Mouse (Mus musculus) myocyte (in vitro differentiated cells): ENCODE measurements at regions not wholly inside any gene's neighbourhood (a gene's known extent, or its start where the extent isn't known, plus 50 kb on each side); places are given as distances from the start of the nearest gene placed in this dataset.

Experiments used
- H3K27me3 ChIP-seq: one replicate; pipeline ENCODE4 v1.6.1; 2011; ENCODE audit not compliant: control insufficient read depth, insufficient read depth, insufficient read length
- H3K36me3 ChIP-seq: one replicate; pipeline ENCODE4 v1.6.1; 2011; ENCODE audit not compliant: control insufficient read depth, insufficient read depth
- H3K4me2 ChIP-seq: one replicate; pipeline ENCODE4 v1.6.1; 2011; ENCODE audit warnings: low read depth, control low read depth
- H3K4me3 ChIP-seq: one replicate; pipeline ENCODE4 v1.5.1; 2011; ENCODE audit warnings: mild to moderate bottlenecking, control low read depth, moderate library complexity
- H3K79me2 ChIP-seq: one replicate; pipeline ENCODE4 v1.6.1; 2011; ENCODE audit not compliant: control insufficient read depth, insufficient read depth
- H3ac ChIP-seq: one replicate; pipeline ENCODE4 v1.6.1; 2011; ENCODE audit not compliant: control insufficient read depth, insufficient read length
- CEBPB ChIP-seq: IDR thresholded peaks from 2 replicates; pipeline ENCODE4 v1.6.1; 2011; ENCODE audit warnings: mild to moderate bottlenecking, moderate library complexity; ENCODE audit not compliant: poor library complexity, insufficient read depth, severe bottlenecking
- E2F4 ChIP-seq: IDR thresholded peaks from one replicate; pipeline ENCODE4 v1.6.1; 2011; ENCODE audit warnings: mild to moderate bottlenecking, control low read depth, moderate library complexity; ENCODE audit not compliant: insufficient read depth
- MAX ChIP-seq: IDR thresholded peaks from one replicate; pipeline ENCODE4 v1.6.1; 2011; ENCODE audit warnings: low read depth, mild to moderate bottlenecking, control low read depth
- MYOD1 ChIP-seq, 3 experiments: IDR thresholded peaks; one replicate each; pipeline ENCODE4 v1.6.1; 2011; ENCODE audit warnings: control low read depth in 2 of 3, low read depth in 2 of 3, mild to moderate bottlenecking in 2 of 3, moderate library complexity in 1 of 3; ENCODE audit not compliant: insufficient read length in 2 of 3, control insufficient read depth in 1 of 3
- MYOG ChIP-seq, 3 experiments: IDR thresholded peaks; one replicate each; pipeline ENCODE4 v1.6.1; 2011; ENCODE audit warnings: control low read depth in 2 of 3, low read depth in 2 of 3, mild to moderate bottlenecking in 2 of 3; ENCODE audit not compliant: insufficient read length in 2 of 3, control insufficient read depth in 1 of 3, insufficient read depth in 1 of 3
- POLR2A ChIP-seq: IDR thresholded peaks from one replicate; pipeline ENCODE4 v1.6.1; 2011; ENCODE audit warnings: low read depth, mild to moderate bottlenecking, control low read depth, moderate library complexity; ENCODE audit not compliant: insufficient read length
- POLR2AphosphoS2 ChIP-seq: IDR thresholded peaks from one replicate; pipeline ENCODE4 v1.6.1; 2011; ENCODE audit warnings: low read depth, control low read depth; ENCODE audit not compliant: insufficient read length
- REST ChIP-seq: IDR thresholded peaks from one replicate; pipeline ENCODE4 v1.6.1; 2011; ENCODE audit warnings: mild to moderate bottlenecking, control low read depth, moderate library complexity; ENCODE audit not compliant: insufficient read depth, insufficient read length
- SRF ChIP-seq: IDR thresholded peaks from one replicate; pipeline ENCODE4 v1.6.1; 2011; ENCODE audit warnings: low read depth; ENCODE audit not compliant: control insufficient read depth, insufficient read length
- TCF12 ChIP-seq: IDR thresholded peaks from one replicate; pipeline ENCODE4 v1.6.1; 2011; ENCODE audit warnings: mild to moderate bottlenecking, control low read depth; ENCODE audit not compliant: poor library complexity, insufficient read depth, severe bottlenecking
- TCF3 ChIP-seq: IDR thresholded peaks from one replicate; pipeline ENCODE4 v1.6.1; 2011; ENCODE audit warnings: low read depth, control low read depth; ENCODE audit not compliant: insufficient read length
- USF1 ChIP-seq: IDR thresholded peaks from one replicate; pipeline ENCODE4 v1.6.1; 2011; ENCODE audit warnings: low read depth, mild to moderate bottlenecking, control low read depth, moderate library complexity

GRCm38 (mm10) chr3:41857446-41857845 is 115.0 kb downstream of the D3Ertd751e start:
- Histone ChIP-seq H3K36me3 (no peaks in the 10 kb centered on the region), H3K27me3 (no peaks in the 10 kb centered on the region), H3K79me2 (no peaks in the 10 kb centered on the region), H3ac (no peak overlapping the region), H3K4me3 (no peak overlapping the region), H3K4me2 (no peak overlapping the region)
- no peak for TF ChIP-seq USF1
- no peak for TF ChIP-seq MAX
- TF ChIP-seq E2F4 = no peak
- no peak for TF ChIP-seq MYOD1 (IDR thresholded peaks at IDR 0.05; ENCODE audit: control insufficient read depth in 1 of 3, insufficient read length in 2 of 3, low read depth in 2 of 3)
- TF ChIP-seq POLR2AphosphoS2 = no peak
- no peak for TF ChIP-seq TCF12
- no peak for TF ChIP-seq SRF
- no peak for TF ChIP-seq CEBPB
- TF ChIP-seq REST = no peak
- TF ChIP-seq TCF3 = no peak
- TF ChIP-seq POLR2A = no peak
- no peak for TF ChIP-seq MYOG (IDR thresholded peaks at IDR 0.05; ENCODE audit: control insufficient read depth in 1 of 3, insufficient read depth in 1 of 3, insufficient read length in 2 of 3, low read depth in 2 of 3)

GRCm38 (mm10) chr3:41862674-41863073 is 120.3 kb downstream of the D3Ertd751e start:
- Histone ChIP-seq H3ac (no peak overlapping the region), H3K36me3 (no peaks in the 10 kb centered on the region), H3K79me2 (no peaks in the 10 kb centered on the region), H3K4me3 (no peak overlapping the region), H3K27me3 (no peaks in the 10 kb centered on the region), H3K4me2 (no peak overlapping the region)
- TF ChIP-seq CEBPB (no peak), MYOG (IDR thresholded peaks at IDR 0.05; ENCODE audit: control insufficient read depth in 1 of 3, insufficient read depth in 1 of 3, insufficient read length in 2 of 3, low read depth in 2 of 3) (no peak), E2F4 (no peak), POLR2AphosphoS2 (no peak)

- Histone ChIP-seq H3ac (no peak overlapping the region), H3K36me3 (no peaks in the 10 kb centered on the region), H3K27me3 (no peaks in the 10 kb centered on the region), H3K79me2 (no peaks in the 10 kb centered on the region), H3K4me3 (no peak overlapping the region), H3K4me2 (no peak overlapping the region)
- TF ChIP-seq TCF3 (no peak), TCF12 (no peak), POLR2A (no peak), POLR2AphosphoS2 (no peak), MYOD1 (IDR thresholded peaks at IDR 0.05; ENCODE audit: control insufficient read depth in 1 of 3, insufficient read length in 2 of 3, low read depth in 2 of 3) (no peak)
Measured at GRCm38 (mm10) chr3:41908952-41909351, 166.5 kb downstream of the D3Ertd751e start.

- no peak for TF ChIP-seq CEBPB
- TF ChIP-seq TCF12 = no peak
- TF ChIP-seq USF1 = no peak
- TF ChIP-seq TCF3 = no peak
- no peak for TF ChIP-seq MYOD1 (IDR thresholded peaks at IDR 0.05; ENCODE audit: control insufficient read depth in 1 of 3, insufficient read length in 2 of 3, low read depth in 2 of 3)
- TF ChIP-seq MYOG (IDR thresholded peaks at IDR 0.05; ENCODE audit: control insufficient read depth in 1 of 3, insufficient read depth in 1 of 3, insufficient read length in 2 of 3, low read depth in 2 of 3) = no peak
- TF ChIP-seq MAX = no peak
- no peak for TF ChIP-seq POLR2A
- no peak for TF ChIP-seq POLR2AphosphoS2
- no peaks in the 10 kb centered on the region for H3K36me3 ChIP-seq
Measured at GRCm38 (mm10) chr3:41913190-41913589, 170.8 kb downstream of the D3Ertd751e start.

GRCm38 (mm10) chr3:41939843-41940242 is 197.4 kb downstream of the D3Ertd751e start:
- no peak overlapping the region for H3K4me2 ChIP-seq
- no peaks in the 10 kb centered on the region for H3K27me3 ChIP-seq
- TF ChIP-seq REST (no peak), CEBPB (no peak), TCF3 (no peak)
- H3K4me3 ChIP-seq = no peak overlapping the region
- no peaks in the 10 kb centered on the region for H3K36me3 ChIP-seq
- H3ac ChIP-seq = no peak overlapping the region
- no peaks in the 10 kb centered on the region for H3K79me2 ChIP-seq

More at GRCm38 (mm10) chr3:41913190-41913589, 170.8 kb downstream of the D3Ertd751e start:
- no peaks in the 10 kb centered on the region for H3K79me2 ChIP-seq
- H3K4me3 ChIP-seq = no peak overlapping the region
- H3ac ChIP-seq = no peak overlapping the region
- H3K27me3 ChIP-seq = no peaks in the 10 kb centered on the region
- H3K4me2 ChIP-seq = no peak overlapping the region

- no peaks in the 10 kb centered on the region for H3K79me2 ChIP-seq
- H3K4me3 ChIP-seq = no peak overlapping the region
- no peaks in the 10 kb centered on the region for H3K36me3 ChIP-seq
- no peak overlapping the region for H3ac ChIP-seq
- H3K4me2 ChIP-seq = no peak overlapping the region
- no peaks in the 10 kb centered on the region for H3K27me3 ChIP-seq
- TF ChIP-seq POLR2AphosphoS2 (no peak), TCF12 (no peak), USF1 (no peak), MYOD1 (IDR thresholded peaks at IDR 0.05; ENCODE audit: control insufficient read depth in 1 of 3, insufficient read length in 2 of 3, low read depth in 2 of 3) (no peak), CEBPB (no peak), POLR2A (no peak), SRF (no peak), E2F4 (no peak), MAX (no peak), MYOG (IDR thresholded peaks at IDR 0.05; ENCODE audit: control insufficient read depth in 1 of 3, insufficient read depth in 1 of 3, insufficient read length in 2 of 3, low read depth in 2 of 3) (no peak), TCF3 (no peak), REST (no peak)
Measured at GRCm38 (mm10) chr3:41942964-41943363, 200.6 kb downstream of the D3Ertd751e start.
